Mouse (Mus musculus) intestine, postnatal 0 days (tissue): ENCODE results near the gene Camkmt. TPM values are rescaled to one million over a fixed set of nuclear protein-coding genes. Genes with fewer than 3 reads are reported as not detected.

Experiments used
- ATAC-seq: fragments of 200-750 bp; cut with Nextera tagmentation; 2 replicates; pipeline ENCODE4 v1.8.0; 2017; ENCODE audit warnings: mild to moderate bottlenecking, moderate TSS enrichment, moderate library complexity
- H3K27ac ChIP-seq: fragments of 300-500 bp; sonication (generic); 2 replicates; pipeline ENCODE4 v1.5.1; 2014; ENCODE audit warnings: mild to moderate bottlenecking, low read depth, low read length, moderate library complexity
- H3K27me3 ChIP-seq: fragments of 300-500 bp; sonication (generic); replicated peaks from 2 replicates; pipeline ENCODE4 v1.6.1; 2014; ENCODE audit warnings: low read length, mixed read lengths; ENCODE audit not compliant: control insufficient read depth, insufficient read depth
- H3K36me3 ChIP-seq: fragments of 300-500 bp; sonication (generic); 2 replicates; pipeline ENCODE4 v1.6.1; 2014; ENCODE audit warnings: mild to moderate bottlenecking, moderate library complexity; ENCODE audit not compliant: control insufficient read depth, insufficient read depth
- H3K4me1 ChIP-seq: fragments of 300-500 bp; sonication (generic); replicated peaks from 2 replicates; pipeline ENCODE4 v1.6.1; 2014; ENCODE audit warnings: antibody characterized with exemption, low read length, mixed read lengths; ENCODE audit not compliant: control insufficient read depth, insufficient read depth
- H3K4me2 ChIP-seq: fragments of 300-500 bp; sonication (generic); replicated peaks from 2 replicates; pipeline ENCODE4 v1.6.1; 2014; ENCODE audit warnings: low read depth, mild to moderate bottlenecking, moderate library complexity
- H3K4me3 ChIP-seq: fragments of 300-500 bp; sonication (generic); 2 replicates; pipeline ENCODE4 v1.5.1; 2014; ENCODE audit warnings: low read depth, low read length
- H3K9ac ChIP-seq: fragments of 300-500 bp; sonication (generic); 2 replicates; pipeline ENCODE4 v1.6.1; 2014; ENCODE audit warnings: mild to moderate bottlenecking, low read depth, low read length
- H3K9me3 ChIP-seq: fragments of 300-500 bp; sonication (generic); 2 replicates; pipeline ENCODE4 v1.6.1; 2016; ENCODE audit warnings: mixed run types; ENCODE audit not compliant: control insufficient read depth
- CTCF ChIP-seq: sonication (generic); IDR thresholded peaks from 2 replicates; pipeline ENCODE4 v1.5.1; 2016; ENCODE audit warnings: low read depth, mild to moderate bottlenecking, control low read depth, antibody characterized with exemption, moderate library complexity
- WGBS: fragments of 180-500 bp; shearing (Covaris S2); extraction: QIAGEN DNeasy Blood & Tissue Kit; methylation state at CpG from one replicate; pipeline ENCODE4 v1.1.7; 2014; 5-methylcytosine and 5-hydroxymethylcytosine counted together
- polyA plus RNA-seq: library from polyadenylated mRNA; unstranded; fragments of >200 nt; fragmentation: Nextera tagmentation; extraction: Ambion mirVana; gene quantifications from 2 replicates; pipeline ENCODE4 v1.2.1, GENCODE M21; 2015

Gene Camkmt
- polyA plus RNA-seq, 1 experiment from 2014 or later, result 7.7 TPM

GRCm38 (mm10) chr17:85048379-85048778 is 42.0 kb upstream of the Camkmt start:
- no peaks in the 10 kb centered on the region for H3K9me3 ChIP-seq
- H3K4me2 ChIP-seq, result no peak overlapping the region
- H3K4me3 ChIP-seq, result no peak overlapping the region
- TF ChIP-seq CTCF, result no peak
- peaks cover 20% of the 10 kb centered on the region; the same call in 1 of the 2 replicates for H3K36me3 ChIP-seq
- H3K27me3 ChIP-seq, result no peaks in the 10 kb centered on the region
- no peak overlapping the region for H3K9ac ChIP-seq
- no peak for ATAC-seq
- H3K27ac ChIP-seq, result no peak overlapping the region
- WGBS, result 89% methylated on average over 5 of the region's 5 CpGs
- H3K4me1 ChIP-seq, result no peaks in the 10 kb centered on the region

DNA sequence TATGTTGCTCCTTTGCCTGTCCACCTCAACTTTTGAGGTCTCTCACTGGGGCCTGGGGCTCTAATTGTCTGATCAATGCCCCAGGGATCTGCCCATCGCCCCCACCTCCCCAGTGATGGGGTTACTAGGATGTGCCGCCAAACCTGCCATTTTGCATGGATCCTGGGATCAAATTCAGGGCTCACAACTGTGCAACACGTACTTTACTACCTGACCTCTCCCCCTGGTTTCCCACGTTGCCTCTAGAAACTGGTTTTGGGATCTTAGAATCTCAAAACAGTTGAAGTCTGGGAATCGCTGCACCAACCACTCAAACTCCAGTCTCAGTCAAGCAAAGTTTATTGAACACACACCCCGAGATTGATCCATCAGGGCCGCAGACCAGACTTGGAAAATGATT is 32.1 kb upstream of the Camkmt start:
- no peak overlapping the region for H3K27ac ChIP-seq
- H3K27me3 ChIP-seq, result no peaks in the 10 kb centered on the region
- no peak for TF ChIP-seq CTCF
- ATAC-seq, result no peak
- H3K9ac ChIP-seq, result no peak overlapping the region
- H3K4me2 ChIP-seq, result no peak overlapping the region
- H3K9me3 ChIP-seq, result no peaks in the 10 kb centered on the region
- 92% methylated on average over 7 of the region's 7 CpGs for WGBS
- H3K36me3 ChIP-seq, result peaks cover 47% of the 10 kb centered on the region
- no peaks in the 10 kb centered on the region for H3K4me1 ChIP-seq
- H3K4me3 ChIP-seq, result no peak overlapping the region

DNA sequence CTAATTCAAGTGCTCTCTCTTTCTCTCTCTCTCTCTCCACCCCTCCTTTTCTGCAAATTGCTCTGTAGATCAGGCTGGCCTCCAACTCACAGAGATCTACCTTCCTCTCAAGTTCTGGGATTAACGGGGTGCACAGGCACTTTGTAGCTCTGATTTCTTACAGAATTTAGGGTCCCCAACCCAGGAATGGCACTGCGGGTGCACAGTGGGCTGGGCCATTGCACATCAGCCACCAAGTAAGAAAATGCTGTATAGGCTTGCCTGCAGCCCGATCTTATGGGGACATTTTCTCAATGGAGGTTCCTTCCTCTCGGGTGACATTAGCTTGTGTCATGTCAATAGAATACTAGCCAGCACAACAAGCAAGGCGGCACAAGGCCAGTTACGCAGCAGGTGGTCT is 31.2 kb upstream of the Camkmt start:
- Histone ChIP-seq H3K4me3 (no peak overlapping the region), H3K4me1 (no peaks in the 10 kb centered on the region), H3K9ac (no peak overlapping the region), H3K4me2 (no peak overlapping the region), H3K27ac (no peak overlapping the region), H3K27me3 (no peaks in the 10 kb centered on the region), H3K36me3 (peaks cover 56% of the 10 kb centered on the region), H3K9me3 (no peaks in the 10 kb centered on the region)
- 98% methylated on average over 6 of the region's 6 CpGs for WGBS
- ATAC-seq, result no peak
- no peak for TF ChIP-seq CTCF

DNA sequence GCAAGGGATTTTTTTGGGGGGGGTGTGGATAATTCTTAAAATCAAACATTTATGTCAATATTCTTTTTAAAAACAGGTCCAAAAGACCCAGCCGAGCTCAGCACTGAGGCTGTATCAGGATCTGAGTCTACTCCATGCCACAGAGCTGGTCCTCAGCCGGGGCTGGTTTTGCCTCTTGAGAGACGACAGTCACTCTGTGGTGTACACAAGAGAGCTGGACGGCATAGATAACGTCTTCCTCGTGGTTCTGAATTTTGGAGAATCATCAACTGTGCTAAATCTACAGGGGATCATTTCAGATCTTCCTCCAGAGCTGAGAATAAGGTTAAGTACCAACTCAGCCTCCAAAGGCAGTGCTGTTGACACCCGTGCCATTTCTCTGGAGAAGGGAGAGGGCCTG is 26.8 kb upstream of the Camkmt start:
- no peak overlapping the region for H3K4me3 ChIP-seq
- no peaks in the 10 kb centered on the region for H3K4me1 ChIP-seq
- H3K4me2 ChIP-seq, result no peak overlapping the region
- no peak for ATAC-seq
- H3K27me3 ChIP-seq, result no peaks in the 10 kb centered on the region
- H3K27ac ChIP-seq, result no peak overlapping the region
- H3K36me3 ChIP-seq, result peaks cover 76% of the 10 kb centered on the region
- no peaks in the 10 kb centered on the region for H3K9me3 ChIP-seq
- H3K9ac ChIP-seq, result no peak overlapping the region
- WGBS, result 88% methylated on average over 7 of the region's 7 CpGs
- no peak for TF ChIP-seq CTCF

- WGBS, result 95% methylated on average over 7 of the region's 7 CpGs
- TF ChIP-seq CTCF, result no peak
- no peak overlapping the region for H3K4me3 ChIP-seq
- H3K4me1 ChIP-seq, result no peaks in the 10 kb centered on the region
- no peaks in the 10 kb centered on the region for H3K9me3 ChIP-seq
- no peak overlapping the region for H3K4me2 ChIP-seq
- no peak for ATAC-seq
- H3K9ac ChIP-seq, result no peak overlapping the region
- no peaks in the 10 kb centered on the region for H3K27me3 ChIP-seq
- no peak overlapping the region for H3K27ac ChIP-seq
- H3K36me3 ChIP-seq, result peaks cover 76% of the 10 kb centered on the region
Observed at GRCm38 (mm10) chr17:85067331-85067730, 23.0 kb upstream of the Camkmt start.

DNA sequence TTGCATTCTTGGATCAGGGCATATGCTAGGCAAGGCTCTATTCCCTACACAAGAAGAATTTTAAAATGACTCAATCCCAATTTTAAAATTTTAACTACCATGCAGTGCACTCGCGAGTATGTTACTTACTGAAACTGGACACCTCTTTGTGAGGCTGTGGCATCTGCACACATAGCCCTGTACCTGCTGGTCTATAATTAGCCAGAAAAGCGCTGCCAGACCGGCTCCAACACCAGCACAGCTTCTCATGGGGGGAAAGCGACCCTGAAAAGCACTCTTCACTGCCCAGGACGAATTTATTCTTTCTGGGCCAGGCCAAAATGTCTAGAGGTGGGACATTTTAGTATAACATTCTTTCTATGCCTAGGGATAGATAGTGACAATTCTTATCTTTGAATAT is 19.7 kb upstream of the Camkmt start:
- WGBS, result 90% methylated on average over 6 of the region's 6 CpGs
- peaks cover 50% of the 10 kb centered on the region for H3K36me3 ChIP-seq
- no peak overlapping the region for H3K9ac ChIP-seq
- no peaks in the 10 kb centered on the region for H3K27me3 ChIP-seq
- no peak for TF ChIP-seq CTCF
- H3K9me3 ChIP-seq, result no peaks in the 10 kb centered on the region
- no peak for ATAC-seq
- no peak overlapping the region for H3K4me2 ChIP-seq
- H3K4me3 ChIP-seq, result no peak overlapping the region
- H3K4me1 ChIP-seq, result no peaks in the 10 kb centered on the region
- no peak overlapping the region for H3K27ac ChIP-seq
